7 mouse cellular contexts compared by ENCODE assay signal in the genomic region with DNA sequence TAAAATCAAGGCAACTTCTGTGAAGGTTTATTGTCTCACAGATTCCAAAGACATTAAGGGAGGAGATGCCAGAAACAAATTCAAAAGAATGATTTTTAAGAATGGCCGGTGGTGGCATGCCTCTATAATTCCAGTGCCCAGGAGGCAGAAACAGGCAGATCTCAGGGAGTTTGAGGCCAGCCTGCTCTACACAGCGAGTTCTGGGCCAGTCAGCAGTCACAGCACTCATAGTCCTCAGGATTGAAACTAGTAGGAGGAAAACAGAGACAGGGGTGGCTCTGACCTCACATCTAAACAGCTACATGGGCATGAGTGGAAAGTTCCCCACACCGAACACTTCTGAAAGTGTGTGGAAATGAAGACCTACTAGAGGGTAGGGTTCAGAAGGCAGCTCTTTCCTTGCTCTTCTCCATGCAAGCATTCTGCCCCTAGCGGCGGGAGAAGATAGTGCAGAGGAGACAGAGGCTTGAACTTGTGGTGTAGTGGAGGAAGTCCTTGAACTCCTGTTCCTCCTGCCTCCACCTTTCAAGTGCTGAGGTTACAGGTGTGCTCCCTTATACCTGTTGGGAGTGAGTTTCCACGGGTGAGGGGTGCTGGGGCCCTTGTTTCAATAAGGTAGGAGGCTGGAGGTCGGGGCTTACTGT. TPM values are rescaled to one million over a fixed set of nuclear protein-coding genes. Genes with fewer than 3 reads are reported as not detected.
DNase-seq lines count a peak whose midpoint lies in the region; TF ChIP-seq lines count a peak whose summit lies in the region.

No protein-coding gene starts in this region.

- DNase-seq in kidney, adult 9 months = peak; percentile 33
- DNase-seq in kidney, postnatal 14 days = no peak
- peak; percentile 77 for DNase-seq in ES-CJ7 (ENCODE audit: low read depth, low spot score)
- DNase-seq in brain, embryonic 14.5 days (ENCODE audit: low read depth) = peak; percentile 19
- DNase-seq in lung, postnatal 14 days = peak; percentile 48
- peak; percentile 70 for DNase-seq in thymus, postnatal 25 days
- DNase-seq in cerebellum, adult 9-11 months = no peak

- peak; percentile 67 for TF ChIP-seq CTCF in brain, embryonic 14.5 days (IDR thresholded peaks at IDR 0.05; ENCODE audit: borderline replicate concordance, extremely low read depth, insufficient read depth, insufficient read length)

- TF ChIP-seq POLR2A in brain, embryonic 14.5 days (IDR thresholded peaks at IDR 0.05; ENCODE audit: borderline replicate concordance, extremely low read depth, insufficient read depth, insufficient read length, poor library complexity, severe bottlenecking) = no peak

RNA-seq across cellular contexts. Expression of a gene that starts 14.2 kb away (rescaled TPM):
- 0.14 TPM in 1 of 2 replicates, not detected in the other for polyA plus RNA-seq in brain, embryonic 14.5 days (2012; rRNA removed)

RNA-seq across cellular contexts. Expression of a gene that starts 27.0 kb away (rescaled TPM):
- polyA plus RNA-seq in brain, embryonic 14.5 days (2012; rRNA removed) = 22.2 and 26.1 TPM in 2 replicates

RNA-seq across cellular contexts. Expression of a gene that starts 29.1 kb away (rescaled TPM):
- 3.0 and 7.4 TPM in 2 replicates for polyA plus RNA-seq in brain, embryonic 14.5 days (2012; rRNA removed)

RNA-seq across cellular contexts. Expression of a gene that starts 31.3 kb away (rescaled TPM):
- not detected in 2 replicates for polyA plus RNA-seq in brain, embryonic 14.5 days (2012; rRNA removed)

RNA-seq across cellular contexts. Expression of a gene that starts 36.1 kb away (rescaled TPM):
- 1.6 and 2.5 TPM in 2 replicates for polyA plus RNA-seq in brain, embryonic 14.5 days (2012; rRNA removed)

Comparison
In these comparisons a context has a peak if more than half of its experiments do, and no peak if none do; other contexts are left out.
1. DNase-seq: peak in kidney, adult 9 months (single experiment), ES-CJ7 (single experiment), brain, embryonic 14.5 days (single experiment), lung, postnatal 14 days (single experiment) and thymus, postnatal 25 days (single experiment); none in kidney, postnatal 14 days (single experiment) and cerebellum, adult 9-11 months (single experiment).